Comparison of ENCODE assay signal across 22 mouse cellular contexts in the genomic region with DNA sequence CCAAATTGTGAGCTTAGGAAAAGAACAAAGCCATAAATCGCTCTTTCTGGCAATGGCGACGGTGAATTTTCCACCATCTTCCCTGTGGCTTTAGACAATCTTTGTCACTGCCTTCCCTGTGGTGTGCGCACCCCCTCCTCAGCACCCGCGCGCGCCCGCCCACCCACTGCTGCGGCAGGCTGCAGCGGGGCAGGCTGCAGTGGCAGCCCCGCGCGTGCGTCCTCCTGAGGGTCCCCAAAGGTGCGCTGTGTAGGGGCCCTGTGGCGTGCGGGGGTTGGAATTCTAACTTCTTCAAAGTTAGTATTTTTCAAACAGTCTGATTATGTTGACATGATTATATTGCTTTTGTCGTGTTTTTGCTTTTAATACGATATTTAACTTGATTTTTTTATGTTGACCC.
DNase-seq lines count a peak whose midpoint lies in the region; ATAC-seq and TF ChIP-seq lines count a peak whose summit lies in the region.
"Had no signal": no experiment of that assay in that cellular context is flagged by ENCODE, and none has a peak within 500 bp of the region (broad histone marks: within the 10 kb centered on the region; RNA-seq: fewer than 3 reads in every experiment).

No protein-coding gene starts in this region.

- DNase-seq in embryonic facial prominence, embryonic 10.5 days (ENCODE audit: low spot score) = no peak
- DNase-seq in heart, postnatal 4 days = no peak
- DNase-seq in kidney, postnatal 4 days = no peak
- DNase-seq in testis, postnatal 14 days (ENCODE audit: low spot score) = no peak
- DNase-seq: adrenal gland, adult 2 months; cerebellum, postnatal 10 days; embryo, embryonic 11 days; forebrain, postnatal 0 days; heart, adult 2 months; kidney, postnatal 10 days; right cerebral cortex, adult 18-20 months; thymus, adult 18-20 months had no signal

- no peak for TF ChIP-seq CTCF in testis, adult 2 months (IDR thresholded peaks at IDR 0.05; ENCODE audit: control insufficient read depth, insufficient read depth, insufficient replicate concordance, low read depth, low read length)

- TF ChIP-seq POLR2A in testis, adult 2 months (IDR thresholded peaks at IDR 0.05; ENCODE audit: control insufficient read depth, low read depth, low read length) = no peak

- H3K4me3 ChIP-seq in embryonic facial prominence, embryonic 12.5 days = no peak overlapping the region
- no peak overlapping the region for H3K4me3 ChIP-seq in embryonic facial prominence, embryonic 10.5 days
- no peak overlapping the region; a peak in 1 of 4 replicates for H3K4me3 ChIP-seq in heart, embryonic 14.5 days (ENCODE audit: control insufficient read depth in 1 of 2, insufficient read depth in 1 of 2, low read depth in 1 of 2, low read length in 2 of 2)
- no peak overlapping the region for H3K4me3 ChIP-seq in kidney, embryonic 15.5 days (replicated peaks)
- H3K4me3 ChIP-seq in testis, adult 2 months (ENCODE audit: control insufficient read depth, low read depth, low read length) = peak overlapping the region; percentile 10; the same call in 1 of the 2 replicates
- H3K4me3 ChIP-seq: heart, adult 2 months; left cerebral cortex, adult 2 months; liver, embryonic 15.5 days; myocyte had no signal

- H3K36me3 ChIP-seq in embryonic facial prominence, embryonic 12.5 days = no peaks in the 10 kb centered on the region
- no peaks in the 10 kb centered on the region for H3K36me3 ChIP-seq in embryonic facial prominence, embryonic 10.5 days (replicated peaks)
- H3K36me3 ChIP-seq in heart, embryonic 14.5 days (ENCODE audit: control insufficient read depth, insufficient read depth, low read length) = no peaks in the 10 kb centered on the region
- no peaks in the 10 kb centered on the region for H3K36me3 ChIP-seq in kidney, embryonic 15.5 days
- H3K36me3 ChIP-seq in testis, adult 2 months (ENCODE audit: control insufficient read depth, insufficient read depth, low read length) = no peaks in the 10 kb centered on the region
- H3K36me3 ChIP-seq: liver, embryonic 15.5 days had no signal

- no peaks in the 10 kb centered on the region for H3K9me3 ChIP-seq in embryonic facial prominence, embryonic 12.5 days
- H3K9me3 ChIP-seq in embryonic facial prominence, embryonic 10.5 days = no peaks in the 10 kb centered on the region
- H3K9me3 ChIP-seq in heart, embryonic 14.5 days (ENCODE audit: control insufficient read depth, low read length) = no peaks in the 10 kb centered on the region
- H3K9me3 ChIP-seq in kidney, embryonic 15.5 days (replicated peaks) = no peaks in the 10 kb centered on the region
- H3K9me3 ChIP-seq: liver, embryonic 15.5 days had no signal

- WGBS in embryonic facial prominence, embryonic 12.5 days = 57% methylated on average over 20 of the region's 20 CpGs
- WGBS in embryonic facial prominence, embryonic 10.5 days = 60% methylated on average over 20 of the region's 20 CpGs
- 43% methylated on average over 20 of the region's 20 CpGs for WGBS in heart, embryonic 14.5 days
- WGBS in kidney, embryonic 15.5 days = 67% methylated on average over 20 of the region's 20 CpGs

- no peaks in the 10 kb centered on the region for H3K4me1 ChIP-seq in embryonic facial prominence, embryonic 12.5 days
- no peaks in the 10 kb centered on the region for H3K4me1 ChIP-seq in embryonic facial prominence, embryonic 10.5 days
- no peaks in the 10 kb centered on the region for H3K4me1 ChIP-seq in heart, embryonic 14.5 days (ENCODE audit: control insufficient read depth in 2 of 2, insufficient read depth in 2 of 2, low read length in 2 of 2)
- H3K4me1 ChIP-seq in kidney, embryonic 15.5 days = no peaks in the 10 kb centered on the region
- peaks cover 3% of the 10 kb centered on the region for H3K4me1 ChIP-seq in testis, adult 2 months (ENCODE audit: control insufficient read depth, insufficient read depth, low read length)
- H3K4me1 ChIP-seq: liver, embryonic 15.5 days had no signal

- ATAC-seq in embryonic facial prominence, embryonic 12.5 days (ENCODE audit: insufficient number of reproducible peaks, insufficient read depth, low FRiP score, low TSS enrichment) = no peak
- ATAC-seq in heart, embryonic 14.5 days (ENCODE audit: insufficient number of reproducible peaks, insufficient read depth, low FRiP score, low read depth) = no peak
- ATAC-seq in kidney, embryonic 15.5 days (replicated peaks; ENCODE audit: low FRiP score) = no peak
- ATAC-seq: CD4-positive, CD25-positive, alpha-beta regulatory T cell, adult 4 months; forebrain, postnatal 0 days; intestine, embryonic 16.5 days; lung, postnatal 0 days had no signal

- H3K4me2 ChIP-seq in embryonic facial prominence, embryonic 12.5 days (replicated peaks) = 0 out of 2 replicates have a peak overlapping the region, but pooled peaks have one; percentile 25
- H3K4me2 ChIP-seq in heart, embryonic 14.5 days (ENCODE audit: low read length) = peak overlapping the region; percentile 46
- 0 out of 2 replicates have a peak overlapping the region, but pooled peaks have one; percentile 19 for H3K4me2 ChIP-seq in kidney, embryonic 15.5 days
- H3K4me2 ChIP-seq: liver, embryonic 15.5 days had no signal

- H3K27me3 ChIP-seq in embryonic facial prominence, embryonic 12.5 days = no peaks in the 10 kb centered on the region
- H3K27me3 ChIP-seq in embryonic facial prominence, embryonic 10.5 days (replicated peaks; ENCODE audit: low read depth, poor library complexity, severe bottlenecking) = no peaks in the 10 kb centered on the region
- H3K27me3 ChIP-seq in heart, embryonic 14.5 days (ENCODE audit: control insufficient read depth, insufficient read depth, low read length) = no peaks in the 10 kb centered on the region
- no peaks in the 10 kb centered on the region for H3K27me3 ChIP-seq in kidney, embryonic 15.5 days
- no peaks in the 10 kb centered on the region for H3K27me3 ChIP-seq in testis, adult 2 months (ENCODE audit: control insufficient read depth, insufficient read depth, low read length)
- H3K27me3 ChIP-seq: liver, embryonic 15.5 days had no signal

- no peak overlapping the region for H3K9ac ChIP-seq in embryonic facial prominence, embryonic 12.5 days
- H3K9ac ChIP-seq in heart, embryonic 14.5 days (ENCODE audit: low read length) = no peak overlapping the region
- H3K9ac ChIP-seq in kidney, embryonic 15.5 days = no peak overlapping the region
- H3K9ac ChIP-seq: forebrain, postnatal 0 days; liver, embryonic 15.5 days had no signal

- H3K27ac ChIP-seq in embryonic facial prominence, embryonic 12.5 days = no peak overlapping the region
- no peak overlapping the region for H3K27ac ChIP-seq in embryonic facial prominence, embryonic 10.5 days (replicated peaks)
- H3K27ac ChIP-seq in heart, embryonic 14.5 days (replicated peaks in 1 of 2; ENCODE audit: control insufficient read depth in 1 of 2, insufficient read depth in 1 of 2, low read depth in 2 of 2, low read length in 2 of 2) = no peak overlapping the region
- H3K27ac ChIP-seq in kidney, embryonic 15.5 days = no peak overlapping the region
- H3K27ac ChIP-seq in testis, adult 2 months (ENCODE audit: control insufficient read depth, insufficient read depth, low read depth, low read length) = no peak overlapping the region
- H3K27ac ChIP-seq: heart, adult 2 months; left cerebral cortex, adult 2 months; liver, embryonic 15.5 days had no signal
